Comparison of ENCODE assay signal across 19 mouse cellular contexts in the genomic region with DNA sequence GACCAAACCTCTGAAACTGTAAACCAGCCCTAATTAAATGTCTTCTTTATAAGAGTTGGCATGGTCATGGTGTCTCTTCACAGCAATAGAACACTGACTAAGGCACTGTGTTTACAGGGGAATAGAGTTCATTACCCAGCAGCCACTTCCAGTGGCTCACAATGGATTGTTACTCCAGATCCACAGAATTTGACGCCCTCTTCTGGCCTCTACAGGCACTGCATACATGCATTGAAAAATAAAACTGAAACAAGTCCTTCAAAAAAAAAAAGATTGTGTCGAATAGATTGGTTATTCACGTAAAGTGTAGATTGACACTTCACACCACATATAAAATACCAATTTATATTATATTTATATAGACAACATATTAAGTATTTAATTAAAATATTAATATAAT.
"Had no signal": no experiment of that assay in that cellular context is flagged by ENCODE, and none has a peak within 500 bp of the region (broad histone marks: within the 10 kb centered on the region; RNA-seq: fewer than 3 reads in every experiment).

No protein-coding gene starts in this region.

- H3K4me3 ChIP-seq: lung, embryonic 15.5 days; midbrain, embryonic 12.5 days had no signal

- H3K27ac ChIP-seq: liver, embryonic 14.5 days; lung, embryonic 15.5 days; macrophage; midbrain, embryonic 12.5 days; stomach, postnatal 0 days had no signal

- H3K9me3 ChIP-seq: lung, embryonic 15.5 days; midbrain, embryonic 12.5 days had no signal

- ATAC-seq: intestine, postnatal 0 days; liver, postnatal 0 days; midbrain, embryonic 16.5 days had no signal

- H3K4me1 ChIP-seq: lung, embryonic 15.5 days; midbrain, embryonic 12.5 days had no signal

- H3K9ac ChIP-seq: liver, embryonic 14.5 days; liver, postnatal 0 days; lung, embryonic 15.5 days; midbrain, embryonic 12.5 days had no signal

- H3K4me2 ChIP-seq: liver, embryonic 11.5 days; lung, embryonic 15.5 days; midbrain, embryonic 12.5 days had no signal

- H3K27me3 ChIP-seq: lung, embryonic 15.5 days; midbrain, embryonic 12.5 days had no signal

- H3K36me3 ChIP-seq: lung, embryonic 15.5 days; midbrain, embryonic 12.5 days had no signal

- DNase-seq: kidney, adult 2 months; kidney, postnatal 14 days; kidney, postnatal 4 days; liver, postnatal 0 days; lung, postnatal 10 days; right cerebral cortex, adult 18-20 months; right cerebral cortex, postnatal 14 days; right cerebral cortex, postnatal 4 days; thymus, adult 2 months; thymus, postnatal 14 days; thymus, postnatal 4 days had no signal
